Mouse (Mus musculus): ENCODE data around the gene Mapk10. TPM values are rescaled to one million over a fixed set of nuclear protein-coding genes. Genes with fewer than 3 reads are reported as not detected.

The Mapk10 gene
- polyA plus RNA-seq, 1 experiment from 2014 or later, result 1.0 TPM

GRCm38 (mm10) chr5:102998524-102998923 lies 212.6 kb downstream of the Mapk10 start:
- no peak overlapping the region for H3K4me3 ChIP-seq
- 79% methylated on average over 7 of the region's 7 CpGs for WGBS
- H3K9me3 ChIP-seq, result no peaks in the 10 kb centered on the region
- no peak overlapping the region for H3K27ac ChIP-seq (replicated peaks)
- no peaks in the 10 kb centered on the region for H3K27me3 ChIP-seq (replicated peaks)
- no peak for ATAC-seq (ENCODE audit: extremely low read depth, insufficient number of reproducible peaks, low FRiP score, low TSS enrichment)
- H3K36me3 ChIP-seq, result no peaks in the 10 kb centered on the region
- no peaks in the 10 kb centered on the region for H3K4me1 ChIP-seq
- no peak overlapping the region for H3K9ac ChIP-seq
- H3K4me2 ChIP-seq, result no peak overlapping the region

GRCm38 (mm10) chr5:102997907-102998306 lies 213.2 kb downstream of the Mapk10 start:
- no peak overlapping the region for H3K4me3 ChIP-seq
- H3K4me1 ChIP-seq, result no peaks in the 10 kb centered on the region
- 84% methylated on average over 11 of the region's 11 CpGs for WGBS
- H3K9me3 ChIP-seq, result no peaks in the 10 kb centered on the region
- H3K9ac ChIP-seq, result no peak overlapping the region
- H3K27ac ChIP-seq (replicated peaks), result no peak overlapping the region
- ATAC-seq (ENCODE audit: extremely low read depth, insufficient number of reproducible peaks, low FRiP score, low TSS enrichment), result no peak
- H3K27me3 ChIP-seq (replicated peaks), result no peaks in the 10 kb centered on the region
- H3K4me2 ChIP-seq, result no peak overlapping the region
- H3K36me3 ChIP-seq, result no peaks in the 10 kb centered on the region

GRCm38 (mm10) chr5:102996331-102996730 lies 214.8 kb downstream of the Mapk10 start:
- no peak overlapping the region for H3K9ac ChIP-seq
- no peak for ATAC-seq (ENCODE audit: extremely low read depth, insufficient number of reproducible peaks, low FRiP score, low TSS enrichment)
- no peaks in the 10 kb centered on the region for H3K4me1 ChIP-seq
- H3K4me3 ChIP-seq, result no peak overlapping the region
- WGBS, result 78% methylated on average over 7 of the region's 7 CpGs
- no peak overlapping the region for H3K4me2 ChIP-seq
- no peak overlapping the region for H3K27ac ChIP-seq (replicated peaks)
- H3K27me3 ChIP-seq (replicated peaks), result no peaks in the 10 kb centered on the region
- H3K36me3 ChIP-seq, result no peaks in the 10 kb centered on the region
- H3K9me3 ChIP-seq, result no peaks in the 10 kb centered on the region

GRCm38 (mm10) chr5:102995928-102996327 lies 215.2 kb downstream of the Mapk10 start:
- H3K9me3 ChIP-seq, result no peaks in the 10 kb centered on the region
- no peaks in the 10 kb centered on the region for H3K4me1 ChIP-seq
- ATAC-seq (ENCODE audit: extremely low read depth, insufficient number of reproducible peaks, low FRiP score, low TSS enrichment), result no peak
- no peak overlapping the region for H3K4me3 ChIP-seq
- no peaks in the 10 kb centered on the region for H3K36me3 ChIP-seq
- no peak overlapping the region for H3K4me2 ChIP-seq
- H3K27me3 ChIP-seq (replicated peaks), result no peaks in the 10 kb centered on the region
- no peak overlapping the region for H3K9ac ChIP-seq
- H3K27ac ChIP-seq (replicated peaks), result no peak overlapping the region

- Histone ChIP-seq H3K4me2 (no peak overlapping the region), H3K27me3 (replicated peaks) (no peaks in the 10 kb centered on the region), H3K9me3 (no peaks in the 10 kb centered on the region), H3K27ac (replicated peaks) (no peak overlapping the region), H3K4me1 (no peaks in the 10 kb centered on the region), H3K9ac (no peak overlapping the region), H3K4me3 (no peak overlapping the region), H3K36me3 (no peaks in the 10 kb centered on the region)
- 66% methylated on average over 5 of the region's 5 CpGs for WGBS
- no peak for ATAC-seq (ENCODE audit: extremely low read depth, insufficient number of reproducible peaks, low FRiP score, low TSS enrichment)
Measured at GRCm38 (mm10) chr5:102993951-102994350, 217.2 kb downstream of the Mapk10 start.

- 48% methylated on average over 2 of the region's 2 CpGs for WGBS
- Histone ChIP-seq H3K4me2 (no peak overlapping the region), H3K4me1 (no peaks in the 10 kb centered on the region), H3K4me3 (no peak overlapping the region), H3K27ac (replicated peaks) (no peak overlapping the region), H3K27me3 (replicated peaks) (no peaks in the 10 kb centered on the region), H3K9ac (no peak overlapping the region), H3K9me3 (no peaks in the 10 kb centered on the region), H3K36me3 (no peaks in the 10 kb centered on the region)
- ATAC-seq (ENCODE audit: extremely low read depth, insufficient number of reproducible peaks, low FRiP score, low TSS enrichment), result no peak
Measured at GRCm38 (mm10) chr5:102991691-102992090, 219.4 kb downstream of the Mapk10 start.

- no peak overlapping the region for H3K4me3 ChIP-seq
- ATAC-seq (ENCODE audit: extremely low read depth, insufficient number of reproducible peaks, low FRiP score, low TSS enrichment), result no peak
- 36% methylated on average over 2 of the region's 2 CpGs for WGBS
- no peaks in the 10 kb centered on the region for H3K36me3 ChIP-seq
- no peak overlapping the region for H3K9ac ChIP-seq
- H3K4me2 ChIP-seq, result no peak overlapping the region
- H3K9me3 ChIP-seq, result no peaks in the 10 kb centered on the region
- no peaks in the 10 kb centered on the region; the same call in 1 of the 2 replicates for H3K4me1 ChIP-seq
- no peak overlapping the region for H3K27ac ChIP-seq (replicated peaks)
- no peaks in the 10 kb centered on the region for H3K27me3 ChIP-seq (replicated peaks)
Measured at GRCm38 (mm10) chr5:102978382-102978781, 232.8 kb downstream of the Mapk10 start.

GRCm38 (mm10) chr5:102977138-102977537 lies 234.0 kb downstream of the Mapk10 start:
- Histone ChIP-seq H3K4me2 (no peak overlapping the region), H3K9ac (no peak overlapping the region), H3K4me3 (no peak overlapping the region), H3K9me3 (no peaks in the 10 kb centered on the region), H3K27me3 (replicated peaks) (no peaks in the 10 kb centered on the region), H3K27ac (replicated peaks) (no peak overlapping the region), H3K36me3 (no peaks in the 10 kb centered on the region), H3K4me1 (no peaks in the 10 kb centered on the region; the same call in 1 of the 2 replicates)
- WGBS, result 65% methylated on average over 6 of the region's 6 CpGs
- ATAC-seq (ENCODE audit: extremely low read depth, insufficient number of reproducible peaks, low FRiP score, low TSS enrichment), result no peak

- H3K4me2 ChIP-seq, result no peak overlapping the region
- no peaks in the 10 kb centered on the region for H3K27me3 ChIP-seq (replicated peaks)
- H3K36me3 ChIP-seq, result no peaks in the 10 kb centered on the region
- H3K9ac ChIP-seq, result no peak overlapping the region
- ATAC-seq (ENCODE audit: extremely low read depth, insufficient number of reproducible peaks, low FRiP score, low TSS enrichment), result no peak
- H3K4me1 ChIP-seq, result no peaks in the 10 kb centered on the region; the same call in 1 of the 2 replicates
- no peak overlapping the region for H3K27ac ChIP-seq (replicated peaks)
- no peaks in the 10 kb centered on the region for H3K9me3 ChIP-seq
- H3K4me3 ChIP-seq, result no peak overlapping the region
Measured at GRCm38 (mm10) chr5:102976540-102976939, 234.6 kb downstream of the Mapk10 start.

GRCm38 (mm10) chr5:102974400-102974799 lies 236.7 kb downstream of the Mapk10 start:
- no peaks in the 10 kb centered on the region for H3K36me3 ChIP-seq
- no peak overlapping the region for H3K27ac ChIP-seq (replicated peaks)
- 77% methylated on average over 4 of the region's 4 CpGs for WGBS
- no peak overlapping the region for H3K9ac ChIP-seq
- no peak for ATAC-seq (ENCODE audit: extremely low read depth, insufficient number of reproducible peaks, low FRiP score, low TSS enrichment)
- H3K27me3 ChIP-seq (replicated peaks), result no peaks in the 10 kb centered on the region
- no peak overlapping the region for H3K4me3 ChIP-seq
- no peaks in the 10 kb centered on the region; the same call in 1 of the 2 replicates for H3K4me1 ChIP-seq
- no peak overlapping the region for H3K4me2 ChIP-seq
- no peaks in the 10 kb centered on the region for H3K9me3 ChIP-seq

- Histone ChIP-seq H3K4me3 (no peak overlapping the region), H3K27me3 (replicated peaks) (no peaks in the 10 kb centered on the region), H3K27ac (replicated peaks) (no peak overlapping the region), H3K9me3 (no peaks in the 10 kb centered on the region), H3K36me3 (no peaks in the 10 kb centered on the region), H3K4me1 (no peaks in the 10 kb centered on the region), H3K4me2 (no peak overlapping the region), H3K9ac (no peak overlapping the region)
- no peak for ATAC-seq (ENCODE audit: extremely low read depth, insufficient number of reproducible peaks, low FRiP score, low TSS enrichment)
- WGBS, result 88% methylated on average over 5 of the region's 5 CpGs
Measured at GRCm38 (mm10) chr5:102964396-102964795, 246.7 kb downstream of the Mapk10 start.

GRCm38 (mm10) chr5:102953414-102953813 lies 257.7 kb downstream of the Mapk10 start:
- ATAC-seq (ENCODE audit: extremely low read depth, insufficient number of reproducible peaks, low FRiP score, low TSS enrichment), result no peak
- no peak overlapping the region for H3K27ac ChIP-seq (replicated peaks)
- 79% methylated on average over 8 of the region's 8 CpGs for WGBS
- H3K4me3 ChIP-seq, result no peak overlapping the region
- no peak overlapping the region for H3K9ac ChIP-seq
- no peaks in the 10 kb centered on the region for H3K9me3 ChIP-seq
- no peaks in the 10 kb centered on the region for H3K27me3 ChIP-seq (replicated peaks)
- H3K36me3 ChIP-seq, result no peaks in the 10 kb centered on the region
- no peaks in the 10 kb centered on the region for H3K4me1 ChIP-seq
- H3K4me2 ChIP-seq, result no peak overlapping the region
